Mouse (Mus musculus) gastrocnemius, postnatal 10 days (tissue): Measurements from ENCODE around the gene Sumo2. TPM values are rescaled to one million over a fixed set of nuclear protein-coding genes. Genes with fewer than 3 reads are reported as not detected.
"Not testable (repeated sequence)": the region's sequence is repeated elsewhere in the genome, so short reads cannot be mapped to it uniquely, and the experiment has no call there.

Source experiments
- DNase-seq: peaks from one replicate; pipeline ENCODE4 v3.0.0; 2021; ENCODE audit warnings: mixed read lengths
- total RNA-seq, 2 experiments: library from RNA; stranded (reverse); gene quantifications; 2 replicates each; pipeline ENCODE4 v1.2.3; 2021

Gene Sumo2
- total RNA-seq, 2 experiments from 2014 or later = 182 to 195 TPM

DNA sequence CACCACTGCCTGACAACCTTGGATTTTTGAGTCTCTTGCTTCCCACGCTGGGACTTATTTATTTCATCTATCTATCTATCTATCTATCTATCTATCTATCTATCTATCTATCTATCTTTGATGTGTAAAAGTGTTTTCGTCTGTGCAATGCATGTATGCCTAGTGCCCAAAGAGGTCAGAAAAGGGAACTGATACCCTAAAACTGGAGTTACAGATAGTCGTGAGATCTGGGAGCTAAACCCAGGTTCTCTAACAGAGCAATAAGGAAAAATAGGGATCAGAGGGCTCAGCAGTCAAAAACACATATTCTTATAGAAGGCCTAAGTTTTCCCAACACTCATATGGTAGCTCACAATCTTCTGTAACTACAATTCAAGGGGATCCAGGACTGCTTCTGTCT, 16.5 kb downstream of the Sumo2 start:
- DNase-seq = no peak

DNA sequence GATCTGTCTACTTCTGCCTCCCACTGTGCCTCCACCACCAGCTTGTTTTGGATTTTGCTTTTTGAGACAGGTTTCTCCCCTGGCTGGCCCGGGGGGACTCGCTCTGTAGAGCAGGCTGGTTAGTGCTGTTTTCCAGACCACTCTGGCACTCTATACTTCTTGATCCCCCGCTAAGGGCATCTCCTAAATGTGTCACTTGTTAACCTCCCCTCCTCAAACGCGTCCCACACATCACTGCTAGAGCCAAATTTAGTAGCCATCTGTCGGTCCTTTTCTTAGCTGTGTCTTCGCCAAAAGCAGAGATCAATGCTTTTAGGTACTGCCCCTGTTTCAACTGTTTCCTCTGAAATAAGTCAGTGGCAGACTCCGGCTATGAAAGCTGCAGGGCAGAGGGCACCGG, 17.4 kb downstream of the Sumo2 start:
- no peak for DNase-seq

GRCm38 (mm10) chr11:115516942-115517341, 19.1 kb downstream of the Sumo2 start:
- DNase-seq = no peak

GRCm38 (mm10) chr11:115515021-115515420, 21.1 kb downstream of the Sumo2 start:
- DNase-seq = no peak

- peak; percentile 92 for DNase-seq
Measured at GRCm38 (mm10) chr11:115514238-115514663, 21.8 kb downstream of the Sumo2 start, which contains the start of gene Jpt1. Jpt1 (minus strand) TSS chr11:115514387.

GRCm38 (mm10) chr11:115513271-115514237, 22.5 kb downstream of the Sumo2 start:
- DNase-seq = peak; percentile 55

DNA sequence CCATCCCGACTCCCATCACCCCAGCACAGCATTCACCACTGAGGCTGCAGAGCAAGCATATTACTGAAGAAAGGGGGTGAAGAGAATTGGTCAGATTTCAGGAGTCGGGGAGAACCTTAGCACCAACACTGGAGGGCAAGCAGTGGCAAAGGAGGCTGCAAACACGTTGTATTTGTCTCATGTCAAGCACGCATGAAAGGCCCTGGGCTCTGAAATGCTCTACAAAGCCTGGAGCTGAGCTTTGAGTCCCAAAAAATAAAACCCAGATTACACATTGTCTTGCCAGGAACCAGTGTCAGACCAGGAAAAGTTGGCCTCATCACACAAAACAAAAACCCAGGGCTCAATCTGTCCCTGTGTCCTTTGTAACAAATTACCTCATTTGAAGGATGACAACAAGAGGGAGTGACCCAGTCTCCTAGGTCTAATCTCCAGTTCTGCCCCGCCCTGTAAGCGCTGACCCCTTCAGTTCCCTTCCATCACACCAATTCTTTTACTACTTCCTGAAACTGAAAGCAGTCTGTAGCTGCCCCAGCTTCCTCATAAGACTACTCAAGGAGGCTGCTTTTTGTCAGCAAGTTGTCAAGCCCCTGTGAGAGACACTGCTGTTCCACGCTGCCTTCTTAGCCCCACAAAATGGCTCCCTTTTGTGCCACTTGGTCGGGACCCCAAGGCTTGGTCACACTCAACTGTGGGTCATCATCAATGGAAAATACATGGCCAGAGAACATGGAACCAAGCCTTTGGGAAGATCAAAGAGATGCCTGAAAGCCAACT, 23.5 kb downstream of the Sumo2 start:
- no peak for DNase-seq

- no peak for DNase-seq
Measured at GRCm38 (mm10) chr11:115512004-115512403, 24.1 kb downstream of the Sumo2 start.

DNA sequence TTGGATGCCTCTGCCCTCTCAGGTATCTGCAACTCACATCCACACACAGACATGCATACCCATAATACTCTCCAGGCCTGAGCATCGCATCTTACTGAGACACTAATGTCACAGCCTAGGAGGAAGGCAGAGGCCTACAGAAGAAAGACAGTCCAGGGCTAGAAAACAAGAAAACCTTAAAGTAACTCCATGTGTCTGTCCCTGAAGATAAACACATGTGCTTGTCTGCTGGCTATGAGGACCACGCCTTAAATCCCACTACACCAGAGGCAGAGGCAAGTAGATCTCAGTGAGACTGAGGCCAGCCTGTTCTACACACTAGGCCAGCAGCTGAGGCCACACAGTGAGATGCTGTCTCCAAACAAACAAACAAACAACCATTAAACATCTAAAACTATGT, 25.0 kb downstream of the Sumo2 start:
- DNase-seq = no peak

DNA sequence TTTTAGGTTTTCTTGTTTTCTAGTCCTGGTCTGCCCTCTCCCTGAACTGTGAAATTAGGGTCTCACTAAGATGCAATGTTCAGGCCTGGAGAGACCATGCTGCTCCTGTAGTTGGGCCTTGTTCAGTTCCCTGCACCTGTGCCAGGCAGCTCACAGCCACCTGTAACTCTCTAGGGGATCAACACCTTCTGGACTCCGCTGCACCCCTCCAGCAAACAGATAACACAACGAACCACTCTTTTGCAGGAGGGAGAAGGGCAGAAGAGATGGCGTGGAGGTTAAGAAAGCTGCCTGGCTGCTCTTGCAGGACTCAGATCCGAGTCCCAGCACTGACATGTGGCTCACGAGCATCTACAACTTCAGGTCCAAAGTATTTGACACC, 25.6 kb downstream of the Sumo2 start:
- DNase-seq = no peak

- no peak for DNase-seq
Measured at GRCm38 (mm10) chr11:115509773-115510506, 26.1 kb downstream of the Sumo2 start.

DNA sequence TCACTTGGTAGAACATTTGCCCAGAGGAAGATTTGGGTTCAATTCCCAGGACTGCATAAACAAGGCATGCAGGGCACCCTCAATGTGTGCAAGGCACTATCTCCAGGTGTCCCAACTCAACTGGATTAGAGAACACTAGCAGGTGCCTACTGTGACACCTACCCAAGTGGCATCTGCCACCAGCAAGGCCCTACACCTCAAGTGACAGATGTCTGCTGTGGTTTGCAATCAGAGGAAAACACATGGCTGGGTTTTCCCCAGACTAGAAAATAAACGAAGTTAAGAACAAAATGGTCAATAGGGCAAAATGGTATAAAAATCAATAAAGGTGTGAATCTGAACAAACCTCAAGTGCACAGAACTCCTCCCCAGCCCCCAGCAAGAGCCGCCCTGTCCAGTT, 28.0 kb downstream of the Sumo2 start:
- DNase-seq = no peak

DNA sequence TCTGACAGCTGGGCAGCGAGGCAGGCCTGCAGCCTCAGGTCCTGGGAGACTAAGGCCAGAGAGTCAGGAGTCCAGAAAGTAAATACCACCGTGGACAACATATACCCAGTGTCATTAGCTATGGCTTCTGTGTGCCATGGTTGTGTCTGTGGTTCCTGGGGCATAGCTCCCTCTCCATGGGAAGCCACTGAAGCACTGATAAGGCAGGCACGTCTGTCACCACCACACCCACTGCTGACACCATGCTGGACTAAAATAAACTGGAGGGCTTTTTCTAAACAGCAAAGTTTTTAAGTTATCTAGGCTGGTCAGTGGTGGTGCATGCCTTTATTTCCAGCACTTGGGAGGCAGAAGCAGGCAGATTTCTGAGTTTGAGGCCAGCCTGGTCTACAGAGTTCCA, 29.5 kb downstream of the Sumo2 start:
- no peak for DNase-seq

- DNase-seq = no peak
Measured at GRCm38 (mm10) chr11:115502636-115503035, 33.4 kb downstream of the Sumo2 start.

- DNase-seq = not testable (repeated sequence)
Measured at GRCm38 (mm10) chr11:115496559-115496958, 39.5 kb downstream of the Sumo2 start.

DNA sequence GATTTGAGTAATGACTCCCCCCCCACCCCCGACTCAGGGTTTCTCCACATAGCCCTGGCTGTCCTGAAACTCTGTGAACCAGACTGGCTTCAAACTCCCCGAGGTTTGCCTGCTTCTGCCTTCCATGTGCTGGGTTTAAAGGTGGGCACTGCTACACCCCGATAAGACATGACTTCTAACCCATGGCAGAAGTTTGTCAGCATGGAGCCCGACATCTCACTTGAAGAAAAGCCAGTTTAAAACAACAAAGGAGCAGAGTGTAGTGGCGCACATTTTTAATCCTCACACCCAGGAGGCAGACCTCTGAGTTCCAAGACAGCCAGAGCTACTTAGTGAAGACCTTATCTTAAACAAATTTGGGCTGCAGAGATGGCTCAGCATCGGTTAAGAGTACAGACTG, 43.7 kb downstream of the Sumo2 start:
- DNase-seq = no peak

- peak; percentile 72 for DNase-seq
Measured at GRCm38 (mm10) chr11:115491356-115492083, 44.6 kb downstream of the Sumo2 start, which contains the start of gene Nt5c. Nt5c (minus strand) TSS chr11:115491862.

- DNase-seq = no peak
Measured at GRCm38 (mm10) chr11:115490441-115491355, 45.4 kb downstream of the Sumo2 start.

- no peak for DNase-seq
Measured at GRCm38 (mm10) chr11:115488551-115489104, 47.4 kb downstream of the Sumo2 start.

- DNase-seq = no peak
Measured at GRCm38 (mm10) chr11:115485155-115485554, 50.9 kb downstream of the Sumo2 start.
